Mouse (Mus musculus) CH12.LX (cell line): ENCODE measurements around the gene Srgap3. TPM values are rescaled to one million over a fixed set of nuclear protein-coding genes. Genes with fewer than 3 reads are reported as not detected.
"Not testable (repeated sequence)": the region's sequence is repeated elsewhere in the genome, so short reads cannot be mapped to it uniquely, and the experiment has no call there.

ENCODE experiments used
- DNase-seq: peaks from one replicate; pipeline ENCODE4 v3.0.0-alpha.2; 2013; ENCODE audit errors: extremely low read depth
- H3K27ac ChIP-seq: 2 replicates; pipeline ENCODE4 v1.5.1; 2012; ENCODE audit warnings: low read depth, mild to moderate bottlenecking, control low read depth, moderate library complexity; ENCODE audit not compliant: insufficient read depth
- H3K27me3 ChIP-seq: replicated peaks from 2 replicates; pipeline ENCODE3; 2012; ENCODE audit warnings: inconsistent platforms
- H3K36me3 ChIP-seq, 2 experiments: replicated peaks in 1 of 2; 2 replicates each; pipeline versions ENCODE3 to v1.6.1; 2012; ENCODE audit warnings: inconsistent platforms in 1 of 2, low read length in 1 of 2, mild to moderate bottlenecking in 1 of 2, mixed read lengths in 1 of 2, moderate library complexity in 1 of 2; ENCODE audit not compliant: control insufficient read depth in 1 of 2, insufficient read depth in 1 of 2
- H3K4me1 ChIP-seq, 2 experiments: 2 replicates each; pipeline ENCODE4 v1.6.1; 2012; ENCODE audit warnings: inconsistent platforms in 1 of 2, moderate library complexity in 1 of 2; ENCODE audit not compliant: insufficient read depth in 2 of 2, control insufficient read depth in 1 of 2
- H3K4me2 ChIP-seq: 2 replicates; pipeline ENCODE4 v1.6.1; 2012; ENCODE audit warnings: low read depth, mild to moderate bottlenecking, control low read depth; ENCODE audit not compliant: poor library complexity, insufficient read depth, severe bottlenecking
- H3K4me3 ChIP-seq, 3 experiments: fragments of 150-350 bp in 1 of 3; sonication (generic) in 1 of 3; replicated peaks in 1 of 3; 2 replicates each; pipeline versions ENCODE3 to v1.5.1; 2011 to 2012; ENCODE audit warnings: low read depth in 2 of 3, low read length in 2 of 3, mild to moderate bottlenecking in 2 of 3, moderate library complexity in 2 of 3, control low read depth in 1 of 3, improper control_type of control experiment in 1 of 3, inconsistent platforms in 1 of 3, mixed read lengths in 1 of 3; ENCODE audit not compliant: poor library complexity in 1 of 3
- H3K79me2 ChIP-seq: replicated peaks from 2 replicates; pipeline ENCODE4 v1.6.1; 2012; ENCODE audit warnings: mild to moderate bottlenecking, moderate library complexity; ENCODE audit not compliant: control insufficient read depth, poor library complexity, insufficient read depth, severe bottlenecking; ENCODE audit errors: extremely low read depth
- H3K9ac ChIP-seq: 2 replicates; pipeline ENCODE4 v1.6.1; 2012; ENCODE audit warnings: low read depth, mild to moderate bottlenecking, control low read depth, moderate library complexity; ENCODE audit not compliant: insufficient read depth
- H3K9me3 ChIP-seq: replicated peaks from 2 replicates; pipeline ENCODE3; 2012; ENCODE audit warnings: low read length, inconsistent platforms, mixed read lengths
- BHLHE40 ChIP-seq: IDR thresholded peaks from 2 replicates; pipeline ENCODE4 v1.6.1; 2011; ENCODE audit warnings: mild to moderate bottlenecking, low read depth, low read length, improper control_type of control experiment
- HCFC1 ChIP-seq: IDR thresholded peaks from 2 replicates; pipeline ENCODE4 v1.6.1; 2012; ENCODE audit warnings: low read depth, mild to moderate bottlenecking, inconsistent platforms, low read length, improper control_type of control experiment
- IRF4 ChIP-seq: IDR thresholded peaks from 2 replicates; pipeline ENCODE4 v1.6.1; 2014; ENCODE audit warnings: low read depth, mild to moderate bottlenecking, inconsistent platforms, low read length, improper control_type of control experiment
- JUN ChIP-seq: IDR thresholded peaks from 2 replicates; pipeline ENCODE4 v1.6.1; 2011; ENCODE audit warnings: low read depth, mild to moderate bottlenecking, low read length, improper control_type of control experiment, moderate library complexity; ENCODE audit not compliant: insufficient read depth
- JUND ChIP-seq: conservative IDR thresholded peaks from 2 replicates; pipeline ENCODE4 v1.6.1; 2011; ENCODE audit warnings: low read depth, low read length, improper control_type of control experiment
- KAT2A ChIP-seq: IDR thresholded peaks from 2 replicates; pipeline ENCODE4 v1.6.1; 2012; ENCODE audit warnings: low read length, improper control_type of control experiment, inconsistent platforms; ENCODE audit not compliant: insufficient replicate concordance
- MAZ ChIP-seq: IDR thresholded peaks from 2 replicates; pipeline ENCODE4 v1.6.1; 2012; ENCODE audit warnings: low read depth, mild to moderate bottlenecking, inconsistent platforms, low read length, improper control_type of control experiment, moderate library complexity
- MYC ChIP-seq: IDR thresholded peaks from 2 replicates; pipeline ENCODE4 v1.6.1; 2011; ENCODE audit warnings: low read depth, mild to moderate bottlenecking, improper control_type of control experiment, low read length
- POLR2AphosphoS2 ChIP-seq: IDR thresholded peaks from 2 replicates; pipeline ENCODE4 v1.6.1; 2011; ENCODE audit warnings: low read depth, low read length, improper control_type of control experiment
- SIN3A ChIP-seq: IDR thresholded peaks from 2 replicates; pipeline ENCODE4 v1.6.1; 2012; ENCODE audit warnings: low read length, improper control_type of control experiment, inconsistent platforms
- TBP ChIP-seq: conservative IDR thresholded peaks from 2 replicates; pipeline ENCODE4 v1.6.1; 2011; ENCODE audit warnings: low read depth, low read length, improper control_type of control experiment
- USF2 ChIP-seq: conservative IDR thresholded peaks from 2 replicates; pipeline ENCODE4 v1.6.1; 2011; ENCODE audit warnings: low read depth, low read length, improper control_type of control experiment
- ZMIZ1 ChIP-seq: IDR thresholded peaks from 2 replicates; pipeline ENCODE4 v1.6.1; 2012; ENCODE audit warnings: low read depth, mild to moderate bottlenecking, inconsistent platforms, low read length, improper control_type of control experiment
- dilution Hi-C: fragments of 300-500 bp; cut with MboI; formaldehyde crosslinking; loops from 2 replicates; pipeline ENCODE4 v1.14.3; 2020; ENCODE audit warnings: low sequenced_read_pairs; ENCODE audit not compliant: extremely low pct_unique_long_range_greater_than_20kb, extremely low pct_ligation_motif_present
- in situ Hi-C: fragments of 300-500 bp; cut with MboI; formaldehyde crosslinking; loops from 3 replicates; pipeline ENCODE4 v1.14.3; 2019; ENCODE audit warnings: low sequenced_read_pairs, low pct_ligation_motif_present, low pct_unique_long_range_greater_than_20kb, mixed read lengths
- polyA plus RNA-seq: library from polyadenylated mRNA; unstranded; fragments of >175 nt; gene quantifications from 2 replicates; pipeline ENCODE4 v1.2.1, GENCODE M21; 2012; ENCODE audit warnings: low read depth; ENCODE audit not compliant: insufficient read length
- total RNA-seq, 2 experiments: library from RNA; depleted of rRNA; stranded (reverse); fragments of 300-350 nt in 1 of 2; fragments of >200 nt in 1 of 2; gene quantifications; 2 replicates each; pipeline ENCODE4 v1.2.3; 2012 to 2014

The Srgap3 gene
- total and polyA plus RNA-seq, 3 experiments = 1.5 to 4.5 (median 2.1) TPM

DNA sequence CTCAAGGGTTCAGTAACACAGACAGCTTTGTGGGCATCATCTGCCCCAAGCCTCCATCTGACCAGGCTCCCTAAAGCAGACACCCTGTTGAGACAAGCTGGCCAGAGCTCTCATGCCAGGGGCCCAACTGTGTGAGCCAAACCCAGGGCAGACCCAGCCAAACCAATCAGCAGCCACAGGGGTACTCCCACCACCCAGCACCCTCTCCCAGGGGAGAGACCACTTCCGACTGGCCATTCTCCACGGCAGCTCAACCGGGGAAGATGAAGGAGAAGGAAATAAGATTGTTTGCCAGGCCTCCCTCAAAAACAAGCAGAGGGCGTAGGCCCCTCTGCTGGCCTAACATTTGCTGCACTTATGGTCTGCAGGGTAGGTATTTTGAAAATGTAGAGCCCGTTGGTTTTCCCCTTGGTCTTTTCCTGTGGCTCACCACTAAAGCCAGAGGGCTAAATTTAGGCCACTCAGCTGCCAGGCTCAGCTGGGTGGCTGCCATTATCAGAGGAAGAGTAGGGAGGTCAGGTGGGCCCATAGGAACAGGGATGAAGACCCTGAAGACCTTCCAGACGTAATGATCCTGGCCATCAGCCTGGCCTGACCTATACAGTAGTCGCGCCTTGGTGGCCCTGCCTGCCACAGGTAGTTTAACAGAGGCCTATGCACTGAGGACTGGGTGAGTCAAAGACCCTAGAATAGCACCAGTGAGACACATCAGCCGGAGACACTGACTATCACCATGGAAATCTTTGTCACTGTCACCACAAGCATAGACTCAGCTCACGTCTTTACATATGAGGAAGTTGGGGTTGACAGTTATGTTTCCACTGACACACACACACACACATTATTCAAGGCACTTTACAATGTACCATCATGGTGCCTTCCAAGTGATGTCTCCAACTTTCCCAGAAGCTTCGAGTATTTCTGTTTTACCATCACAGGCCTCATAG is 85.4 kb downstream of the Srgap3 start (continued):
- TF ChIP-seq KAT2A = 0 out of 2 replicates have a peak, but pooled peaks have one; percentile 42

DNA sequence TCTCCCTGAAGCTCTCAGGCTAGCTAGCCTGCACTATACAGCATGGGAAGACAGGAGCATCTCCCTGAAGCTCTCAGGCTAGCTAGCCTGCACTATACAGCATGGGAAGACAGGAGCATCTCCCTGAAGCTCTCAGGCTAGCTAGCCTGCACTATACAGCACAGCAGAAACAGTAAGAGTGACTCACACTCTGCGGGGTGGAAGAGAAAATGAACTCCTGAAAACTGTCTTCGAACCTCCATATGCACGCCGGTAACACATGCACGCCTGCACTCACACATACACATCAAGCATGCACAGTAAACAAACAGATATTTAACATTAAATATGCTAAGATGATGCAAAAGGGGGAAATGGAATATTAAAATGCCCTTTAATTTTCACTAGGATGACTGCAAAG is 86.8 kb downstream of the Srgap3 start:
- peaks cover 36 to 77% of the 10 kb centered on the region in 2 experiments for H3K4me1 ChIP-seq
- H3K36me3 ChIP-seq, H3K79me2 ChIP-seq, DNase-seq, dilution Hi-C loops, H3K27ac ChIP-seq, H3K27me3 ChIP-seq, in situ Hi-C loops, H3K4me3 ChIP-seq, H3K9ac ChIP-seq, H3K4me2 ChIP-seq, H3K9me3 ChIP-seq: not testable (repeated sequence)

DNA sequence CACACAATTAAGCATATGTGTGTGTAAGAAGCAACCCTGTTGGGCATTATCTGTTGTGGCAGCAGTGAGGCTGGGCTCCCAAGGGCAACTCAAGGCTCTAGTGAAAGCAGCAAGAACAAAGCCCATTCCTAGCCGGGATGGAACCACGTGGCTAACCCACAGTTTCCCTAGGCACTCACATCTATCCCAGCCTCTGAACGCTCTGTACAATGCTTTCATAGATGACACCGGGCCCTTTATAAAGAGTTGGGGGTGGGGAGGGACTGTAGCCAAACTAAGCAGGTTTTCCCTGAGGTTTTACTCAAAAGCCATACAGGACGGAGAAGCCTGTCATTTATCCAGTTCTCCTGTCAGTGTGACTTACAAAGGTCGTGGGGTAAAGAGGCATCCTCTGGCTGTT is 90.0 kb downstream of the Srgap3 start:
- Histone ChIP-seq H3K27me3 (no peaks in the 10 kb centered on the region), H3K4me2 (no peak overlapping the region), H3K79me2 (no peaks in the 10 kb centered on the region), H3K4me3 (no peak overlapping the region), H3K9me3 (no peaks in the 10 kb centered on the region), H3K4me1 (peaks cover 33 to 70% of the 10 kb centered on the region in 2 experiments), H3K27ac (no peak overlapping the region), H3K9ac (no peak overlapping the region), H3K36me3 (no peaks in the 10 kb centered on the region)
- dilution Hi-C loops (no loop called here), in situ Hi-C loops (no loop called here)
- no peak for TF ChIP-seq JUND
- TF ChIP-seq JUN = no peak
- TF ChIP-seq SIN3A = no peak
- TF ChIP-seq BHLHE40 = no peak
- TF ChIP-seq TBP = no peak
- TF ChIP-seq ZMIZ1 = no peak
- no peak for TF ChIP-seq USF2
- TF ChIP-seq POLR2AphosphoS2 = no peak
- TF ChIP-seq IRF4 = no peak
- TF ChIP-seq MAZ = no peak
- no peak for TF ChIP-seq MYC
- no peak for TF ChIP-seq HCFC1
- DNase-seq = no peak
